Mouse (Mus musculus) midbrain, embryonic 10.5 days (tissue): ENCODE results near the gene Arpc5l. TPM values are rescaled to one million over a fixed set of nuclear protein-coding genes. Genes with fewer than 3 reads are reported as not detected.

Source experiments
- DNase-seq: peaks from one replicate; pipeline ENCODE4 v3.0.0-alpha.2; 2017; ENCODE audit warnings: low spot score
- H3K27ac ChIP-seq: fragments of 300-500 bp; sonication (generic); replicated peaks from 2 replicates; pipeline ENCODE4 v1.5.1; 2016; ENCODE audit warnings: mild to moderate bottlenecking
- H3K27me3 ChIP-seq: fragments of 300-500 bp; sonication (generic); 2 replicates; pipeline ENCODE4 v1.6.1; 2016; ENCODE audit warnings: low read depth, mild to moderate bottlenecking; ENCODE audit not compliant: poor library complexity, severe bottlenecking
- H3K36me3 ChIP-seq: fragments of 300-500 bp; sonication (generic); 2 replicates; pipeline ENCODE4 v1.6.1; 2016; ENCODE audit warnings: mild to moderate bottlenecking, moderate library complexity
- H3K4me1 ChIP-seq: fragments of 300-500 bp; sonication (generic); 2 replicates; pipeline ENCODE4 v1.6.1; 2016
- H3K4me3 ChIP-seq: fragments of 300-500 bp; sonication (generic); 2 replicates; pipeline ENCODE4 v1.5.1; 2016; ENCODE audit warnings: mild to moderate bottlenecking, moderate library complexity
- H3K9me3 ChIP-seq: fragments of 300-500 bp; sonication (generic); replicated peaks from 2 replicates; pipeline ENCODE4 v1.6.1; 2016; ENCODE audit warnings: mild to moderate bottlenecking
- WGBS: fragments of 180-500 bp; shearing (Covaris S2); methylation state at CpG from one replicate; pipeline ENCODE4 v1.1.7; 2016; 5-methylcytosine and 5-hydroxymethylcytosine counted together
- polyA plus RNA-seq: library from polyadenylated mRNA; unstranded; fragments of >200 nt; fragmentation: Nextera tagmentation; extraction: Ambion mirVana; gene quantifications from 2 replicates; pipeline ENCODE4 v1.2.1, GENCODE M21; 2016

The Arpc5l gene
- polyA plus RNA-seq, 1 experiment from 2014 or later, result 135 TPM

GRCm38 (mm10) chr2:38983456-38983855, 21.7 kb upstream of the Arpc5l start:
- no peaks in the 10 kb centered on the region for H3K27me3 ChIP-seq
- H3K9me3 ChIP-seq, result peaks cover 9% of the 10 kb centered on the region; the same call in 1 of the 2 replicates
- no peaks in the 10 kb centered on the region for H3K36me3 ChIP-seq
- H3K27ac ChIP-seq, result no peak overlapping the region
- no peak overlapping the region for H3K4me3 ChIP-seq
- 97% methylated on average over 2 of the region's 2 CpGs for WGBS
- no peaks in the 10 kb centered on the region for H3K4me1 ChIP-seq
- DNase-seq, result no peak

DNA sequence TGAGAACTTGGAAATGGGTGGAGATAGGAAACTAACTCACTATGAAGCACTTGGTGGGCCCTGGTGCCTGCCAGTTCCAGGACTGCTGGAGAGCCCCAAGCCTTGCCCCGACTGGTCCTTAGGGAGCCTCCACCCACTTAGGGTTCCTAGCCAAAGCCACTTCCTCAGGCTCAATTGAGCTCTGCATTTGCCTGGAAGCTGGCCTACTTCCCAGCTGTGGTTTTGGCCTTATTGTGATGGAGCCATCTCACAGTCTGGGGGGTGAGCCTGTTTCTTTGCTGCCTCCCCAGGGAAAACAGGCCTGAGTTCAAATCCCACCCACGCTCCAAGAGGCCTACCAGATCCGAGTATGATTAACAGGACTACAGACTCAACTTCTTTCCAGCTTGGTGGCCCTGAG, 18.6 kb upstream of the Arpc5l start:
- DNase-seq, result no peak
- no peak overlapping the region for H3K27ac ChIP-seq
- H3K27me3 ChIP-seq, result no peaks in the 10 kb centered on the region
- H3K36me3 ChIP-seq, result no peaks in the 10 kb centered on the region
- H3K4me1 ChIP-seq, result no peaks in the 10 kb centered on the region
- WGBS, result 92% methylated on average over 3 of the region's 3 CpGs
- peaks cover 9% of the 10 kb centered on the region; the same call in 1 of the 2 replicates for H3K9me3 ChIP-seq
- H3K4me3 ChIP-seq, result no peak overlapping the region

GRCm38 (mm10) chr2:38987371-38987770, 17.8 kb upstream of the Arpc5l start:
- Histone ChIP-seq H3K27ac (no peak overlapping the region), H3K4me3 (no peak overlapping the region), H3K27me3 (no peaks in the 10 kb centered on the region), H3K9me3 (peaks cover 9% of the 10 kb centered on the region; the same call in 1 of the 2 replicates), H3K36me3 (no peaks in the 10 kb centered on the region), H3K4me1 (no peaks in the 10 kb centered on the region)
- no peak for DNase-seq
- WGBS, result 70% methylated on average over 1 of the region's 1 CpGs

DNA sequence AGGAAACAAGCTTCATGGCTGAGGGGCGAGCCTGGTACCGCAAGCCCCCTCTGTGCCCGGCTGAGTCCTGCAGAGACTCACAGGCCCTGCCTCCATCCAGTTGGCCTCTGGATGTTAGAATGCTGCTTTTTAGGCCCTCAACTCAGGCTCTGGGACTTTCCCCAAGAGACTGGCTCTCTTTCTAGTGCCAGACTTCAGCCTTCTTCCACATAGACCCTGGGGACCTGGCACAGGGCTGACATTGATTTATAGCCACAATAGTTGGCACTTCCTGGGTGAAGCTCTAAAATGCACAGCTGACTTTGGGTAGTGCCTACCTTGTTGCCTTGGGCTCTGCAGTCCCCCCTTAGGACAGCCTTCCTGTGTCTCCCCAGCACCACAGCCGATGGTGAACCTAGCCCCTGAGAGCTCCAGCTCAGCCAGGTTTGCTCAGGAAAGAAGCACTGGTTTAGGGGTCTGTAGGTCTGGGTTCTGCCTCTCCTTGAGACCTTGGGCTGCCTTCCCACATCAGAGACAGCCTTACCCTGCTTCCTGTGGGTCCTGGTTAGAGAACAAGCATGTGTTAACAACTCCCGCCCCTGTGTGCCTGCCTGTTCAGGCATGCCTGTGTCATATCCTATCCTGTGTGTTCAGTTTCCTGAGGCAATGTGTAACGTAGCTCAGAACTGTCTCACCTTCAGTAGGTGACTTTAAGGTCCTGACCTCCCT, 17.2 kb upstream of the Arpc5l start:
- Histone ChIP-seq H3K36me3 (no peaks in the 10 kb centered on the region), H3K4me3 (no peak overlapping the region), H3K27me3 (no peaks in the 10 kb centered on the region), H3K4me1 (no peaks in the 10 kb centered on the region), H3K27ac (no peak overlapping the region), H3K9me3 (peaks cover 9% of the 10 kb centered on the region; the same call in 1 of the 2 replicates)
- 92% methylated on average over 6 of the region's 6 CpGs for WGBS
- DNase-seq, result no peak

GRCm38 (mm10) chr2:38988929-38989328, 16.2 kb upstream of the Arpc5l start:
- peaks cover 4% of the 10 kb centered on the region; the same call in 1 of the 2 replicates for H3K9me3 ChIP-seq
- no peak for DNase-seq
- H3K27me3 ChIP-seq, result no peaks in the 10 kb centered on the region
- H3K4me3 ChIP-seq, result no peak overlapping the region
- H3K4me1 ChIP-seq, result no peaks in the 10 kb centered on the region
- no peak overlapping the region for H3K27ac ChIP-seq
- no peaks in the 10 kb centered on the region for H3K36me3 ChIP-seq
- 87% methylated on average over 2 of the region's 2 CpGs for WGBS

- no peaks in the 10 kb centered on the region for H3K9me3 ChIP-seq
- no peak for DNase-seq
- WGBS, result 78% methylated on average over 4 of the region's 4 CpGs
- H3K27me3 ChIP-seq, result peaks cover 4% of the 10 kb centered on the region
- no peak overlapping the region for H3K4me3 ChIP-seq
- no peak overlapping the region for H3K27ac ChIP-seq
- no peaks in the 10 kb centered on the region for H3K4me1 ChIP-seq
- no peaks in the 10 kb centered on the region for H3K36me3 ChIP-seq
Measured at GRCm38 (mm10) chr2:38992004-38992403, 13.1 kb upstream of the Arpc5l start.

GRCm38 (mm10) chr2:38992452-38992851, 12.7 kb upstream of the Arpc5l start:
- Histone ChIP-seq H3K4me1 (peaks cover 1% of the 10 kb centered on the region), H3K36me3 (no peaks in the 10 kb centered on the region), H3K9me3 (no peaks in the 10 kb centered on the region), H3K27me3 (peaks cover 9% of the 10 kb centered on the region), H3K27ac (no peak overlapping the region), H3K4me3 (no peak overlapping the region)
- WGBS, result 84% methylated on average over 4 of the region's 4 CpGs
- DNase-seq, result no peak

DNA sequence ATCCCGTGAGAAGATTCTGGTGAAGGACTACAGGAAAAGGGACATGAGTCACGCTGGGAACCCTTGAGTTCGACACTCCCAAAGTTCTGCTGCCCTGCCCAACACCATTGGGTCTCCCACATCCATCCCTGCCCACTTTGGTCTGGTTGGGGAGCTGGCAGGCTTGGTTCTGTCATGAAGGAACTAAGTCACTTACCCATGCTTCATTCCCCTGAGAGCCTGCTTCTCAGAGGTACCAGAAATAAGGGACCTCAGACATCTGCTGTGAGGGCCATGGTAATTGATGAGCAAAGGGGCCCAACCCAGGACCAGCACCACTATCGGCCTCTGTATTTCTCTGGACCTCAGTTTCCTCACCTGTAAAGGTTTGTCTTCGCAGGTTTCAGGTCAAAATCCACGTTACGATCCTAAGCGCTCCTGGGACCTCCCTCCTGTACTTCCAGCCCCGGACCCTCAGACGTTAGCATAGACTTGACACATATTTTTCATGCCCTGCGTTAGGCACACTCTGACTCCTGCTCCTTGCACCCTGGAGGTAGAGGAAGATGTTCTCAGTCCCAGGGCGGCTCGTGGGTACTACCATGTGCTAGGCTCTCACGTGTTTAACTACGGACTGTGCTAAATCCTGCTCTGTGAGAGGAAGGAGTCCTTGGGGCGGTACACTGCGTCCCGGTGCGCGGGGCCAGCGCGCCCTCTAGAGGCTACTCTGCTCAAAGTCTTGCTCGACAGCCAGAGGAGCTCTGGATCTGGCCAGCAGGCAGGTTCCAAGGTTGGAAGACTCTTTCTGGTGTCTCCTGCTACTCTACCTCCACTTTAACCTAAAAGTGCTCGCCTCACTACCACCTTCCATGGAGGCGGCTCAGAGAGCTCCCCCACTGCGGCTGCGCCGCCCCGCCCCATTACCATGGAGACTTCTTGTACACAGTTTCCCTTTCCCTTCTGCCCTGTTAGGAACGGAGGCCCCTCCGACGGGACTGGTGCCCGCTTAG, 7.5 kb upstream of the Arpc5l start, which contains the start of gene Wdr38:
Gene Wdr38, plus strand, starts transcription at position 91 of the 989 bp plus-strand sequence.
- H3K27ac ChIP-seq, result peak within 1 kb of the TSS; percentile 64
- peaks cover 20% of the 10 kb centered on the region for H3K4me1 ChIP-seq
- no peaks in the 10 kb centered on the region for H3K9me3 ChIP-seq
- whole genome bisulfite sequencing, result 19% methylated on average over 33 of the region's 33 CpGs
- peak within 1 kb of the TSS; percentile 49 for H3K4me3 ChIP-seq
- DNase-seq, result peak; percentile 90
- peaks cover 36% of the 10 kb centered on the region for H3K36me3 ChIP-seq
- H3K27me3 ChIP-seq, result peaks cover 9% of the 10 kb centered on the region

DNA sequence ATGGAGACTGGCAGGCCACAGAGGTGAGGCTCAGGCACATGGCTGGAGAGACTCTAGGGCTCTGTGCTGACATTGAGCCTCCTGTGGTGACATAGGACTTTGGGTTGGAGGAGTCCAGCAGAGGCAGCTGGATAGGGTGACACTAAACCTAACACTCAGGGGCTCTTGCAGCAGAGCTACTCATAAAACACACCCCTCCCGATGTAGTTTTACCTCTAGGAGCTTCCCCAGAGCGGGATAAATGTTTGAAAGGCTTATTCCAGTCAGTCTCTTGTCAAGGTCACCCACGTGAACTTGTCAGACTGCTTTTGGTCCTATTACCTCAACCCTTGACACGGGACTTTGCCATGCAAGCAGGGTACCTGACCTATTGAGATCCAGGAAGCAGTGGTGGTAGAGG, 5.8 kb upstream of the Arpc5l start:
- DNase-seq, result no peak
- Histone ChIP-seq H3K4me3 (no peak overlapping the region), H3K4me1 (peaks cover 37% of the 10 kb centered on the region), H3K27me3 (peaks cover 9% of the 10 kb centered on the region), H3K36me3 (peaks cover 52% of the 10 kb centered on the region), H3K27ac (no peak overlapping the region), H3K9me3 (no peaks in the 10 kb centered on the region)
- 71% methylated on average over 4 of the region's 4 CpGs for WGBS

GRCm38 (mm10) chr2:38999910-39000586, 5.1 kb upstream of the Arpc5l start:
- DNase-seq, result no peak
- no peak overlapping the region for H3K27ac ChIP-seq
- peaks cover 37% of the 10 kb centered on the region for H3K4me1 ChIP-seq
- peaks cover 52% of the 10 kb centered on the region for H3K36me3 ChIP-seq
- WGBS, result 68% methylated on average over 8 of the region's 8 CpGs
- H3K27me3 ChIP-seq, result peaks cover 9% of the 10 kb centered on the region
- no peaks in the 10 kb centered on the region for H3K9me3 ChIP-seq
- no peak overlapping the region for H3K4me3 ChIP-seq

- Histone ChIP-seq H3K9me3 (no peaks in the 10 kb centered on the region), H3K27ac (no peak overlapping the region), H3K4me3 (no peak overlapping the region), H3K4me1 (peaks cover 37% of the 10 kb centered on the region), H3K27me3 (peaks cover 9% of the 10 kb centered on the region), H3K36me3 (peaks cover 52% of the 10 kb centered on the region)
- no peak for DNase-seq
- WGBS, result 89% methylated on average over 4 of the region's 4 CpGs
Measured at GRCm38 (mm10) chr2:39000587-39000919, 4.6 kb upstream of the Arpc5l start.

DNA sequence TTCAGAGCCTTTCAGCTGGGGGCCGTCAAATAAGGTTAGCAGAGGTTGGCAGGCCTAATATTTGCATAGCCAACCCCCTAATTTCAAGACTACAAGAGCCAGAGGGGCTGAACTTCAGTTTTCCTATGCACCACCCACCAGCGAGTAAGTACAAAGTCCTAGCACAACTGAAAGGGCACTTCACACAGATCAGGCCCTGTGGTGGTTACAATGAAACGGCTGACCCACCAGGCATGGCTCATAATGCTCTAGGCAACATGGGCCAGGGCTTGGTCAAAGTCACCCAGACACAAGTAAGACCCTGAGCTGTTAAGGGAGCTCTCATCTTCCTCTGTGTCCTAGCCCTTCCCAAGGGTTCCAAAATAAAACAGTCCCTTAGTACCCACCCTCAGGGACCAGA, 3.3 kb upstream of the Arpc5l start:
- WGBS, result 85% methylated on average over 3 of the region's 3 CpGs
- H3K4me3 ChIP-seq, result no peak overlapping the region
- H3K27ac ChIP-seq, result no peak overlapping the region
- H3K36me3 ChIP-seq, result peaks cover 52% of the 10 kb centered on the region
- peaks cover 6% of the 10 kb centered on the region for H3K27me3 ChIP-seq
- DNase-seq, result no peak
- H3K9me3 ChIP-seq, result no peaks in the 10 kb centered on the region
- H3K4me1 ChIP-seq, result peaks cover 50% of the 10 kb centered on the region
